Mouse (Mus musculus): ENCODE data around the gene Zfp12.

DNA sequence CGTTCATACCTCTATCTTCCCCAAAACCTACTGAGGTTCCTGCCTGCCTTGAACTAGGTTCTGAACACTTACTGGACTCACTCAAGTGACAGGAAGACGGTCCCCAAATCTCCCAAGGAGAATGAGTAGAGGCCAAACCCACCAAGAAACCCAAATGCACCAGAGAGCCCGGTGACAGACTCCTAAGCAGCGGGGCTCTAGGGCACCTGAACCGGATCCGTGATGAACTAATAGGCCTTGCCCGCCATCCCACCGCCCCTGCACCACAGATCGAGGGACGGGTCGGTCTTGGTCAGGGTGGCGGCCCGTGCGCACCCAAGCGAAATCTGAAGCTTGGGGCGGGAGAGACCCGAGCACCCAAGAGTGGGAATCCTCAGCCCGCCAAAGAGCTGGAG lies 17.8 kb downstream of the Zfp12 start:
- no peak for TF ChIP-seq POLR2A (IDR thresholded peaks at IDR 0.05; ENCODE audit: insufficient read depth, low read length)
- TF ChIP-seq CTCF (IDR thresholded peaks at IDR 0.05; ENCODE audit: low read depth, low read length) = no peak
- TF ChIP-seq EP300 (IDR thresholded peaks at IDR 0.05; ENCODE audit: insufficient read depth, low read depth, low read length) = no peak
